Mouse (Mus musculus) thymus, adult 2 months (tissue): ENCODE measurements at regions not wholly inside any gene's neighbourhood (a gene's known extent, or its start where the extent isn't known, plus 50 kb on each side); places are given as distances from the start of the nearest gene placed in this dataset.
"Not testable (repeated sequence)": the region's sequence is repeated elsewhere in the genome, so short reads cannot be mapped to it uniquely, and the experiment has no call there.

Experiments
- DNase-seq: peaks from one replicate; pipeline ENCODE4 v3.0.0; 2021
- H3K27ac ChIP-seq: fragments of 200-500 bp; 2 replicates; pipeline ENCODE4 v1.5.1; 2012; ENCODE audit warnings: low read length, control low read depth; ENCODE audit not compliant: control insufficient read depth, insufficient read depth
- H3K27me3 ChIP-seq: fragments of 200-500 bp; 2 replicates; pipeline ENCODE4 v1.6.1; 2012; ENCODE audit warnings: mild to moderate bottlenecking, low read length, moderate library complexity, mixed read lengths; ENCODE audit not compliant: control insufficient read depth, insufficient read depth
- H3K36me3 ChIP-seq: fragments of 200-500 bp; 2 replicates; pipeline ENCODE4 v1.6.1; 2012; ENCODE audit warnings: mild to moderate bottlenecking, low read length, moderate library complexity; ENCODE audit not compliant: control insufficient read depth, insufficient read depth
- H3K4me1 ChIP-seq: fragments of 200-500 bp; replicated peaks from 2 replicates; pipeline ENCODE4 v1.6.1; 2012; ENCODE audit warnings: low read length; ENCODE audit not compliant: control insufficient read depth, insufficient read depth
- H3K4me3 ChIP-seq: fragments of 200-500 bp; 2 replicates; pipeline ENCODE4 v1.5.1; 2012; ENCODE audit warnings: mild to moderate bottlenecking, low read length, control low read depth, moderate library complexity; ENCODE audit not compliant: control insufficient read depth, insufficient read depth
- CTCF ChIP-seq: fragments of 200-500 bp; IDR thresholded peaks from 2 replicates; pipeline ENCODE4 v1.5.1; 2012; ENCODE audit warnings: mild to moderate bottlenecking, control low read depth, low read length, moderate library complexity, borderline replicate concordance; ENCODE audit not compliant: control insufficient read depth, poor library complexity, insufficient read depth; ENCODE audit errors: extremely low read depth
- POLR2A ChIP-seq: fragments of 200-500 bp; IDR thresholded peaks from 2 replicates; pipeline ENCODE4 v1.6.1; 2012; ENCODE audit warnings: mild to moderate bottlenecking, low read length, control low read depth, moderate library complexity; ENCODE audit not compliant: control insufficient read depth, poor library complexity, insufficient read depth; ENCODE audit errors: extremely low read depth
- WGBS: fragments of 180-500 bp; shearing (Covaris S2); methylation state at CpG from one replicate; pipeline ENCODE4 v1.1.7; 2018; 5-methylcytosine and 5-hydroxymethylcytosine counted together

DNA sequence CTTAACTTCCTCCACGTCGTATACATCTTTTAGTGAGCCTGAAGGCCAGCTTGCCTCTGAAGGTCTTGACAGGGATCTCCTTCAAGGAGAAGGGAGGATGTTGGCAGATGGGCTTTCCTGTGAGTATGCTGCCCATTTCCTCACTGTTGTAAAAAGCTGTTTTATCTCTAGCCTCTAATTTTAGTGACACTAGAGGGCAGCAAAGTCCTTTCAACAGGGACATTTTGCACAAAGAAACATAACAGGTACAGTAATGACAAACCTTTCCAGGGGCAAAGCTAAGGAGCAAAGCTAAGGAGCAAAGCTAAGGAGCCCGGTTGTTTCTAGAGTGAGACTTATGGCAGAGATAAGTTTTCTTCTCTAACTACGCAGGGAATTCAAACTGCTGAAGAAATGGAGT is 59.0 kb upstream of the Kbtbd8 start:
- peak; percentile 4 for DNase-seq
- no peak for TF ChIP-seq CTCF
- TF ChIP-seq POLR2A, result no peak
- 43% methylated on average over 4 of the region's 4 CpGs for WGBS
- no peaks in the 10 kb centered on the region for H3K27me3 ChIP-seq
- no peak overlapping the region for H3K27ac ChIP-seq
- no peaks in the 10 kb centered on the region for H3K36me3 ChIP-seq
- H3K4me3 ChIP-seq, result no peak overlapping the region
- H3K4me1 ChIP-seq, result no peaks in the 10 kb centered on the region

DNA sequence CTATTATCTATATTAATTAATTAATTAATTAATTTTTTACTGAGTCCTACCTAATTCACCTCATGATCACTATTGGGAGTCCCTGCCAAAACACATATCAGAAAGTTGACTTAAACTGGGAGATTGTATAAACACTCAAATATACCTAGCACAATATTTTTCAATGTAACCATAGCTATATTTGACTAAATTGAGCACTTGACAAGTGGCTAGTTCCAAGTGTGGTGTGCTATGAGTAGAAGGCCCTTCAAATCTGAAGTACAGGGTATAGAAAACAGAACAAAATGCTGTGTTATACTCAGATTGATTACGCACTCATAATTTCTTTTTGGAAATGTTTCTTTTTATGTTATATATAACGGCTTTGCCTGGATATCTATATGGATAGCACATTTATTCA is 60.8 kb upstream of the Kbtbd8 start:
- Histone ChIP-seq H3K27me3 (no peaks in the 10 kb centered on the region), H3K27ac (no peak overlapping the region), H3K36me3 (no peaks in the 10 kb centered on the region), H3K4me3 (no peak overlapping the region), H3K4me1 (no peaks in the 10 kb centered on the region)
- no peak for TF ChIP-seq CTCF
- 96% methylated on average over 2 of the region's 2 CpGs for WGBS
- no peak for DNase-seq

DNA sequence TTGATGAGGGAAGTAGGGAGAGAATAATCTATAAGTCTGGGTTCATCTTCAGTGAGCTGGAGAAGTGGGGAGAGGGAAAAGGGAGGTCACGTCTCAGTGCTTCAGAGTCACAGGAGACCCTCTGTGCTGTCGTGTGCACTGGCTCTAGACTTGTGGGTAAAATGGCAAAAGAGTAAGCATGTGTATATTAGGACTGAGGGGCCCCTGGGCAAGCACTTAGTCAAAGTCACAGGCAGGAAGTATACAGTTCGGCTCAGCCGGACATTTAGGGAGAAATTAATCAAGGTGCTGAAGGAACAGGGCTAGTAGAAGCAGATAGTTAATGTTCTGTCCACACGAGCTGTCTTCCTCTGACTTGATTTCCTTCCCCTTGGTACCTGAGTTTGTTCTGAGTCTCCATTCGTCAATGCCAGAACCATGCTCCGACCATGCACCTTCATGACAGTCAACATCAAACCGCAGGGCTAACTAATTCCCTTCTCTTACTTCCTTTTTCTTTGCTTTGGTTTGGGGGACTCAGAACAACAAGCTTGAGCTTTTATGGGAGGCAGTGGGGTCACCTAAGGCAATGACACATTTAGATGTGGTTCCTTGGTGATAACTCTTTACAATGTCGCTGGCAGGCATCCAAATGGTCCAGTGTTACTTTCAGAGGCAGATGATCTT is 63.2 kb upstream of the Kbtbd8 start:
- WGBS, result 10% methylated on average over 9 of the region's 9 CpGs

DNA sequence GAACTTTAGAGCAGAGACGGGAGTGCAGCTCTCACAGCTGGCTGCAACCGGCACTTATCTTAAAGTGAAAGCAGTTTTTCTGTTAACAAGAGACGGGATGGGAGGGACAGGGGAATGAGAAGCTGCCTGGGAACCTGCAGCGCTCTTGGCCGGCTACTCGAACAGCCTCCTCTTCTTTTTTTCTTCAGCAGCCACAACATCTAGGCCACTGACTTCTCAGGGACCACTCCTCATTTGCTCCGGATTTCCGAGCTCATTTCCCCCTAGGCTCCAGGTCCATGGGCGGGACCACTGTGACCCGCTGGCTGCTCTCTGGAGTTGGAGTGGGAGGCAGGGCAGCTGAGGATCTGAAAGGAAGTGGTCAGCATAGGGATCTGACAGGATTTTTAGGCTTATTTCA is 75.7 kb upstream of the Kbtbd8 start:
- 16% methylated on average over 8 of the region's 10 CpGs for WGBS
- H3K27me3 ChIP-seq, H3K27ac ChIP-seq, H3K36me3 ChIP-seq, DNase-seq, H3K4me3 ChIP-seq, H3K4me1 ChIP-seq: not testable (repeated sequence)

More for the DNA sequence above, 63.2 kb upstream of the Kbtbd8 start:
- Histone ChIP-seq H3K4me1 (no peaks in the 10 kb centered on the region), H3K27ac (no peak overlapping the region), H3K27me3 (no peaks in the 10 kb centered on the region), H3K36me3 (no peaks in the 10 kb centered on the region), H3K4me3 (no peak overlapping the region)
- TF ChIP-seq POLR2A (no peak), CTCF (no peak)
- no peak for DNase-seq

DNA sequence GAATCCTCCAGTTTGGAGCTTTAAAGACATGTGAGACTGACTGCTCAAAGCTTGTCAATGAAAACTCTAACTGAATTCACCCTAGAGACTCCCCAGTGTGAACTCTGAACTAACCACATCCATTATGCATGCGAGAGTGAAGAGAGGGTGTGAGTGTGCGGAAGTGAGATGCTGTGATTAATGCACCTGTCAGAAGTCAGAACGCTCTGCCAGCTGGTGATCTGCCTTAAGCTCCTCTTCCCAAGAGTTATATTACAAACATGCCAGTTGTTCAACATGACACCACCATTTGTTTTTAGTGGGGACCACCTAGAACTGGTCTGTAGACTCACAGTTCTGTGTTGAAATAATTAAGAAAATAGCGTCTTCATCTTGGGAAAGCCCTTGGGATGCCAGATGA is 92.8 kb upstream of the Kbtbd8 start:
- Histone ChIP-seq H3K27ac (no peak overlapping the region), H3K4me1 (no peaks in the 10 kb centered on the region), H3K4me3 (no peak overlapping the region), H3K27me3 (no peaks in the 10 kb centered on the region), H3K36me3 (no peaks in the 10 kb centered on the region)
- 55% methylated on average over 4 of the region's 4 CpGs for WGBS
- no peak for TF ChIP-seq CTCF
- TF ChIP-seq POLR2A, result no peak
- DNase-seq, result no peak

DNA sequence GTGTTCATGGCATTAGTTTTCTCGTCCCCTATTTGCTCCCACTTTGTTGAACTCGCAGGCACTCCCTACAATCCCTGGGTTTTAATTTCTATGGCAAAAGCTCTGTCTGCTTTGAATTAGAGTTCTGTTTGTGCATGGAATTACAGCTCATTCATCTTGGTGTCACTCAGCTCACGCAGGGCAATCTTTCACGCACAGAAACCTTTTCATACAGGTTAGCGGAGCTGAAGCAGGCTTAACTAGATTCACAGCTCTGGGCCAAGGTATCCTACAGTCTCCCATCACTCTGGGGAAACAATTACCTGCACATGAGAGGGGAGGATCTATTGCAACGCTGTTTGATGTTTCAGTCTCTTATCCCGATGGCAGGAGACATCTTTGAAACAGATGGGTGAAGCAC is 95.3 kb upstream of the Kbtbd8 start:
- 90% methylated on average over 7 of the region's 7 CpGs for WGBS
- Histone ChIP-seq H3K4me1 (0 out of 2 replicates have a peak, but pooled peaks cover 3% of the 10 kb centered on the region), H3K27me3 (no peaks in the 10 kb centered on the region), H3K4me3 (no peak overlapping the region), H3K36me3 (no peaks in the 10 kb centered on the region), H3K27ac (no peak overlapping the region)
- TF ChIP-seq POLR2A, result no peak
- no peak for TF ChIP-seq CTCF
- no peak for DNase-seq

DNA sequence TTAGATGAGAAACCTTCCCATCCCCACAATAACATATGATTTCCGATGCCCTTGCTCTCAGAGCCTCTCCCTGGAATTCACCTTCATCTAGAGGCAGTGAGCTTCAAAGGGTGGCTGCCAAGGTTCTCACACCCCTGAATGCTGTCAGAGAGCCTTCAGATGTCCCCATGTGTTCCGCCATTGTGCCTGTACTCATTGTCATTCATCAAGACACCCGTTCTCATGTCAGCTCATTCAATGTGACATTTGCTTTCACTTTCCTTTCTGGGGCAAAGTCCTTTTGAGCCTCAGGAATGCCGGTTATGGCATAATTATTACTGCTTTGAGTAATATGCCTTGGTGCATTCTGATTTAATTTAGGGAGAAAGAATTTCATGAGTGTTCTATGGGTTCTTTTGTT is 99.1 kb upstream of the Kbtbd8 start:
- Histone ChIP-seq H3K4me1 (0 out of 2 replicates have a peak, but pooled peaks cover 3% of the 10 kb centered on the region), H3K36me3 (no peaks in the 10 kb centered on the region), H3K4me3 (no peak overlapping the region), H3K27me3 (no peaks in the 10 kb centered on the region), H3K27ac (no peak overlapping the region)
- WGBS, result 31% methylated on average over 4 of the region's 4 CpGs
- TF ChIP-seq CTCF (no peak), POLR2A (no peak)
- no peak for DNase-seq
